ENCODE assay signal across 11 mouse cellular contexts in the genomic region with DNA sequence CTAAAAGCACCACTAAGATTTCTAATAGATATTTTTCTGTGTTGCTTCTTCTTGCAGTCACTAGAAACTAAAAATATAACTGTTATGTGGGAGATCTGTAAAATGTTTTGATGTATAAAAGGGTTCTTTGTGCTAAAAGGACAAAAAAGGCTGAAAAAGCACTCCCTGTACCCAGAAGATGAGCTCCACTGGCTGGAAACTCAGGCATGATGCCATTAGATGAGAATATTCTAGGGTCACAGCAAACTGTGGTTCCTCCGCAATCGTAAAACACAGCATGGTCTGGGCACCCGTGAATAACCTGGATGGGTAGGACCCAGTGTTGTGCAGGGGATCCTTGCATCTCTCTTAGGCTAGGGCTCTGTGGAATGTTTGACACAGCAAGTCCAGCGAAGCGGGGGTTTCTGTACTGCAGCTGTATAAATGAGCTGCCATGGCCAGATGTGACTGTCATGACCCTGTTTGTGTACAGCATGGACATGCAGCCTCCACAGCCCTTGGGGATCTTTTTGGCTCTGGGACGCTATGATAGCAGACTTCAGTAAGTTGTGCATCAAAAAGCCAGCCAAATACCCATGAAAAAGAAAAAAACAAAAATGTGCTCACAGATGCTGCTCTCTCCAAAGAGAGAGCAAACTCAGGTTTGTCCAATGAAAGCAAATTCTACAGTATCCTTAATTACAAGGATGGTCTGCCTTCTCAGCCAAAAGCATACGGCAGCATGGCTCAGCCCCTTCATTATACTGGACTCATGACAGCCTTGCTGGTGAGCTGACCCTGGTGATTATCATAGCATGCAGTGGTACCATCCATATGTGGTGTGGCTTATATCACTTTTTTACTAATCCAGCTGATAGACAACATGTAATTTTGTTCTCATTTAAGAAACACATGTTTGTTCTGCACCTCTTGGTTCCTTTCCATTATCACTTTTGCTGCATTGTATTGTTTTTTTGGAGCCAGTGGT.
DNase-seq lines count a peak whose midpoint lies in the region; ATAC-seq lines count a peak whose summit lies in the region.
"Had no signal": no experiment of that assay in that cellular context is flagged by ENCODE, and none has a peak within 500 bp of the region (broad histone marks: within the 10 kb centered on the region; RNA-seq: fewer than 3 reads in every experiment).

No protein-coding gene starts in this region.

- ATAC-seq in embryonic facial prominence, embryonic 15.5 days (ENCODE audit: insufficient number of reproducible peaks, low FRiP score, low TSS enrichment, low read depth) = 0 out of 2 replicates have a peak, but pooled peaks have one; percentile 51
- ATAC-seq in lung, embryonic 15.5 days (ENCODE audit: borderline replicate concordance, extremely low read depth, low FRiP score, low TSS enrichment) = peak; percentile 81
- ATAC-seq: midbrain, embryonic 13.5 days had no signal

- H3K9ac ChIP-seq in embryonic facial prominence, embryonic 15.5 days = no peak overlapping the region
- H3K9ac ChIP-seq in lung, embryonic 15.5 days = no peak overlapping the region
- H3K9ac ChIP-seq: hindbrain, embryonic 13.5 days; limb, embryonic 12.5 days; midbrain, embryonic 13.5 days had no signal

- no peak overlapping the region for H3K4me3 ChIP-seq in embryonic facial prominence, embryonic 15.5 days (replicated peaks)
- no peak overlapping the region for H3K4me3 ChIP-seq in embryonic facial prominence, embryonic 10.5 days
- no peak overlapping the region for H3K4me3 ChIP-seq in lung, embryonic 15.5 days
- H3K4me3 ChIP-seq: hindbrain, embryonic 13.5 days; limb, embryonic 12.5 days; midbrain, embryonic 13.5 days had no signal

- H3K27me3 ChIP-seq in embryonic facial prominence, embryonic 15.5 days = no peaks in the 10 kb centered on the region
- no peaks in the 10 kb centered on the region for H3K27me3 ChIP-seq in embryonic facial prominence, embryonic 10.5 days (replicated peaks; ENCODE audit: low read depth, poor library complexity, severe bottlenecking)
- H3K27me3 ChIP-seq in lung, embryonic 15.5 days = no peaks in the 10 kb centered on the region
- H3K27me3 ChIP-seq: hindbrain, embryonic 13.5 days; limb, embryonic 12.5 days; midbrain, embryonic 13.5 days had no signal

- H3K27ac ChIP-seq in embryonic facial prominence, embryonic 15.5 days (replicated peaks) = no peak overlapping the region
- no peak overlapping the region for H3K27ac ChIP-seq in embryonic facial prominence, embryonic 10.5 days (replicated peaks)
- peak overlapping the region; percentile 9; the same call in 1 of the 2 replicates for H3K27ac ChIP-seq in lung, embryonic 15.5 days
- H3K27ac ChIP-seq: hindbrain, embryonic 13.5 days; limb, embryonic 12.5 days; midbrain, embryonic 13.5 days had no signal

- H3K9me3 ChIP-seq in embryonic facial prominence, embryonic 15.5 days (replicated peaks) = no peaks in the 10 kb centered on the region
- H3K9me3 ChIP-seq in embryonic facial prominence, embryonic 10.5 days = no peaks in the 10 kb centered on the region
- no peaks in the 10 kb centered on the region for H3K9me3 ChIP-seq in lung, embryonic 15.5 days
- H3K9me3 ChIP-seq: hindbrain, embryonic 13.5 days; limb, embryonic 12.5 days; midbrain, embryonic 13.5 days had no signal

- no peaks in the 10 kb centered on the region for H3K4me1 ChIP-seq in embryonic facial prominence, embryonic 15.5 days
- H3K4me1 ChIP-seq in embryonic facial prominence, embryonic 10.5 days = no peaks in the 10 kb centered on the region
- H3K4me1 ChIP-seq in lung, embryonic 15.5 days = peaks cover 13% of the 10 kb centered on the region; the same call in 1 of the 2 replicates
- H3K4me1 ChIP-seq: midbrain, embryonic 13.5 days had no signal

- H3K36me3 ChIP-seq in embryonic facial prominence, embryonic 15.5 days = no peaks in the 10 kb centered on the region
- no peaks in the 10 kb centered on the region for H3K36me3 ChIP-seq in embryonic facial prominence, embryonic 10.5 days (replicated peaks)
- no peaks in the 10 kb centered on the region for H3K36me3 ChIP-seq in lung, embryonic 15.5 days
- H3K36me3 ChIP-seq: hindbrain, embryonic 13.5 days; limb, embryonic 12.5 days; midbrain, embryonic 13.5 days had no signal

- H3K4me2 ChIP-seq in embryonic facial prominence, embryonic 15.5 days (replicated peaks) = no peak overlapping the region
- H3K4me2 ChIP-seq in lung, embryonic 15.5 days = no peak overlapping the region
- H3K4me2 ChIP-seq: hindbrain, embryonic 13.5 days; limb, embryonic 12.5 days; midbrain, embryonic 13.5 days had no signal

- WGBS in embryonic facial prominence, embryonic 15.5 days = 66% methylated on average over 7 of the region's 7 CpGs
- WGBS in embryonic facial prominence, embryonic 10.5 days = 74% methylated on average over 7 of the region's 7 CpGs
- 57% methylated on average over 7 of the region's 7 CpGs for WGBS in lung, embryonic 15.5 days

- DNase-seq in embryonic facial prominence, embryonic 10.5 days (ENCODE audit: low spot score) = no peak
- no peak for DNase-seq in lung, postnatal 25 days (ENCODE audit: low spot score)
- DNase-seq in gastrocnemius, adult 8-10 months (ENCODE audit: low spot score in 2 of 2) = peak; percentile 15 to 31
- peak; percentile 10 for DNase-seq in lung, postnatal 14 days
- no peak for DNase-seq in cerebellum, adult 9-10 months
- no peak for DNase-seq in yolk sac, embryonic 10.5 days (ENCODE audit: low spot score)

Comparison
In these comparisons a context has a peak if more than half of its experiments do, and no peak if none do; other contexts are left out.
1. DNase-seq: peak in gastrocnemius, adult 8-10 months (2 of 2) and lung, postnatal 14 days (single experiment); none in embryonic facial prominence, embryonic 10.5 days (single experiment), lung, postnatal 25 days (single experiment), cerebellum, adult 9-10 months (single experiment) and yolk sac, embryonic 10.5 days (single experiment).